Mouse (Mus musculus): ENCODE data around the gene Arhgap5.

- TF ChIP-seq MAX (IDR thresholded peaks at IDR 0.05; ENCODE audit: low read depth) (no peak), POLR2A (IDR thresholded peaks at IDR 0.05; ENCODE audit: insufficient read length, low read depth) (no peak), TCF12 (IDR thresholded peaks at IDR 0.05; ENCODE audit: insufficient read depth, poor library complexity, severe bottlenecking) (no peak), MYOD1 (IDR thresholded peaks at IDR 0.05; ENCODE audit: control insufficient read depth in 1 of 3, insufficient read length in 2 of 3, low read depth in 2 of 3) (no peak), E2F4 (IDR thresholded peaks at IDR 0.05; ENCODE audit: insufficient read depth) (no peak), SRF (IDR thresholded peaks at IDR 0.05; ENCODE audit: control insufficient read depth, insufficient read length, low read depth) (no peak), CEBPB (IDR thresholded peaks at IDR 0.05; ENCODE audit: insufficient read depth, poor library complexity, severe bottlenecking) (no peak), POLR2AphosphoS2 (IDR thresholded peaks at IDR 0.05; ENCODE audit: insufficient read length, low read depth) (no peak), USF1 (IDR thresholded peaks at IDR 0.05; ENCODE audit: low read depth) (no peak)
Measured at GRCm38 (mm10) chr12:52595389-52596185, 91.8 kb downstream of the Arhgap5 start.
